Mouse (Mus musculus): ENCODE data around the gene Foxl1. TPM values are rescaled to one million over a fixed set of nuclear protein-coding genes. Genes with fewer than 3 reads are reported as not detected.

The Foxl1 gene
- polyA plus RNA-seq, 1 experiment from 2014 or later: 0.52 TPM

GRCm38 (mm10) chr8:121152394-121152793 is 24.7 kb downstream of the Foxl1 start:
- H3K4me3 ChIP-seq: no peak overlapping the region
- peaks cover 20% of the 10 kb centered on the region for H3K4me1 ChIP-seq
- H3K36me3 ChIP-seq: no peaks in the 10 kb centered on the region
- no peak overlapping the region for H3K9ac ChIP-seq
- H3K27ac ChIP-seq (replicated peaks): no peak overlapping the region
- H3K9me3 ChIP-seq: no peaks in the 10 kb centered on the region
- no peak for ATAC-seq (ENCODE audit: extremely low read depth, insufficient number of reproducible peaks, low FRiP score, low TSS enrichment)
- H3K4me2 ChIP-seq: peak overlapping the region; percentile 26
- WGBS: 20% methylated on average over 12 of the region's 12 CpGs
- H3K27me3 ChIP-seq (replicated peaks): peaks cover 5% of the 10 kb centered on the region; the same call in 1 of the 2 replicates

- WGBS: 79% methylated on average over 7 of the region's 7 CpGs
- no peak for ATAC-seq (ENCODE audit: extremely low read depth, insufficient number of reproducible peaks, low FRiP score, low TSS enrichment)
- Histone ChIP-seq H3K4me2 (no peak overlapping the region), H3K9me3 (no peaks in the 10 kb centered on the region), H3K9ac (0 out of 2 replicates have a peak overlapping the region, but pooled peaks have one; percentile 14), H3K4me1 (peaks cover 27% of the 10 kb centered on the region), H3K36me3 (no peaks in the 10 kb centered on the region), H3K27ac (replicated peaks) (no peak overlapping the region), H3K27me3 (replicated peaks) (peaks cover 5% of the 10 kb centered on the region; the same call in 1 of the 2 replicates), H3K4me3 (no peak overlapping the region)
These were observed 29.3 kb downstream of the Foxl1 start for GRCm38 (mm10) chr8:121156990-121157491.

GRCm38 (mm10) chr8:121158812-121159211 is 31.1 kb downstream of the Foxl1 start:
- Histone ChIP-seq H3K9me3 (no peaks in the 10 kb centered on the region), H3K4me3 (no peak overlapping the region), H3K27me3 (replicated peaks) (peaks cover 5% of the 10 kb centered on the region; the same call in 1 of the 2 replicates), H3K36me3 (no peaks in the 10 kb centered on the region), H3K4me2 (no peak overlapping the region), H3K4me1 (peaks cover 32% of the 10 kb centered on the region), H3K27ac (replicated peaks) (no peak overlapping the region), H3K9ac (peak overlapping the region; percentile 44; the same call in 1 of the 2 replicates)
- 39% methylated on average over 13 of the region's 13 CpGs for WGBS
- no peak for ATAC-seq (ENCODE audit: extremely low read depth, insufficient number of reproducible peaks, low FRiP score, low TSS enrichment)

- Histone ChIP-seq H3K4me1 (peaks cover 42% of the 10 kb centered on the region), H3K9ac (no peak overlapping the region), H3K36me3 (no peaks in the 10 kb centered on the region), H3K27ac (replicated peaks) (no peak overlapping the region), H3K4me2 (no peak overlapping the region), H3K27me3 (replicated peaks) (peaks cover 5% of the 10 kb centered on the region; the same call in 1 of the 2 replicates), H3K4me3 (no peak overlapping the region), H3K9me3 (no peaks in the 10 kb centered on the region)
- ATAC-seq (ENCODE audit: extremely low read depth, insufficient number of reproducible peaks, low FRiP score, low TSS enrichment): no peak
- 76% methylated on average over 5 of the region's 5 CpGs for WGBS
These were observed 33.7 kb downstream of the Foxl1 start for GRCm38 (mm10) chr8:121161437-121161836.

- no peak overlapping the region for H3K4me2 ChIP-seq
- no peak overlapping the region for H3K9ac ChIP-seq
- no peak for ATAC-seq (ENCODE audit: extremely low read depth, insufficient number of reproducible peaks, low FRiP score, low TSS enrichment)
- H3K4me1 ChIP-seq: peaks cover 38% of the 10 kb centered on the region
- H3K27me3 ChIP-seq (replicated peaks): peaks cover 5% of the 10 kb centered on the region; the same call in 1 of the 2 replicates
- no peaks in the 10 kb centered on the region for H3K36me3 ChIP-seq
- no peaks in the 10 kb centered on the region for H3K9me3 ChIP-seq
- H3K4me3 ChIP-seq: no peak overlapping the region
- WGBS: 57% methylated on average over 4 of the region's 4 CpGs
- H3K27ac ChIP-seq (replicated peaks): no peak overlapping the region
These were observed 34.7 kb downstream of the Foxl1 start for GRCm38 (mm10) chr8:121162413-121162812.

GRCm38 (mm10) chr8:121162906-121163695 is 35.4 kb downstream of the Foxl1 start:
- H3K9me3 ChIP-seq: no peaks in the 10 kb centered on the region
- H3K36me3 ChIP-seq: no peaks in the 10 kb centered on the region
- H3K4me1 ChIP-seq: peaks cover 37% of the 10 kb centered on the region
- H3K27ac ChIP-seq (replicated peaks): peak overlapping the region; percentile 66
- 48% methylated on average over 11 of the region's 11 CpGs for WGBS
- H3K4me2 ChIP-seq: no peak overlapping the region
- H3K9ac ChIP-seq: no peak overlapping the region
- H3K4me3 ChIP-seq: no peak overlapping the region
- H3K27me3 ChIP-seq (replicated peaks): peaks cover 5% of the 10 kb centered on the region; the same call in 1 of the 2 replicates
- no peak for ATAC-seq (ENCODE audit: extremely low read depth, insufficient number of reproducible peaks, low FRiP score, low TSS enrichment)

- H3K36me3 ChIP-seq: no peaks in the 10 kb centered on the region
- no peaks in the 10 kb centered on the region for H3K9me3 ChIP-seq
- peaks cover 35% of the 10 kb centered on the region for H3K4me1 ChIP-seq
- H3K27ac ChIP-seq (replicated peaks): peak overlapping the region; percentile 66
- 23% methylated on average over 8 of the region's 8 CpGs for WGBS
- H3K4me3 ChIP-seq: no peak overlapping the region
- H3K27me3 ChIP-seq (replicated peaks): peaks cover 5% of the 10 kb centered on the region; the same call in 1 of the 2 replicates
- peak; percentile 58; the same call in 1 of the 2 replicates for ATAC-seq (ENCODE audit: extremely low read depth, insufficient number of reproducible peaks, low FRiP score, low TSS enrichment)
- no peak overlapping the region for H3K4me2 ChIP-seq
- H3K9ac ChIP-seq: no peak overlapping the region
These were observed 36.3 kb downstream of the Foxl1 start for GRCm38 (mm10) chr8:121164017-121164469.

GRCm38 (mm10) chr8:121168033-121168432 is 40.3 kb downstream of the Foxl1 start:
- no peak overlapping the region for H3K4me3 ChIP-seq
- peaks cover 5% of the 10 kb centered on the region; the same call in 1 of the 2 replicates for H3K27me3 ChIP-seq (replicated peaks)
- WGBS: 45% methylated on average over 5 of the region's 5 CpGs
- peaks cover 62% of the 10 kb centered on the region for H3K4me1 ChIP-seq
- H3K27ac ChIP-seq (replicated peaks): no peak overlapping the region
- H3K9ac ChIP-seq: no peak overlapping the region
- H3K36me3 ChIP-seq: no peaks in the 10 kb centered on the region
- ATAC-seq (ENCODE audit: extremely low read depth, insufficient number of reproducible peaks, low FRiP score, low TSS enrichment): no peak
- H3K4me2 ChIP-seq: no peak overlapping the region
- H3K9me3 ChIP-seq: no peaks in the 10 kb centered on the region

- 28% methylated on average over 7 of the region's 7 CpGs for WGBS
- ATAC-seq (ENCODE audit: extremely low read depth, insufficient number of reproducible peaks, low FRiP score, low TSS enrichment): no peak
- H3K4me1 ChIP-seq: peaks cover 49% of the 10 kb centered on the region
- H3K9me3 ChIP-seq: no peaks in the 10 kb centered on the region
- H3K9ac ChIP-seq: no peak overlapping the region
- no peak overlapping the region for H3K4me3 ChIP-seq
- peak overlapping the region; percentile 87 for H3K27ac ChIP-seq (replicated peaks)
- H3K4me2 ChIP-seq: peak overlapping the region; percentile 50
- no peaks in the 10 kb centered on the region for H3K36me3 ChIP-seq
- peaks cover 5% of the 10 kb centered on the region; the same call in 1 of the 2 replicates for H3K27me3 ChIP-seq (replicated peaks)
These were observed 42.4 kb downstream of the Foxl1 start for GRCm38 (mm10) chr8:121170116-121170515.

- peaks cover 56% of the 10 kb centered on the region for H3K4me1 ChIP-seq
- H3K27me3 ChIP-seq (replicated peaks): no peaks in the 10 kb centered on the region
- H3K36me3 ChIP-seq: no peaks in the 10 kb centered on the region
- 27% methylated on average over 27 of the region's 27 CpGs for WGBS
- H3K4me2 ChIP-seq: peak overlapping the region; percentile 50
- peak overlapping the region; percentile 87 for H3K27ac ChIP-seq (replicated peaks)
- H3K4me3 ChIP-seq: peak overlapping the region; percentile 10; the same call in 1 of the 2 replicates
- H3K9me3 ChIP-seq: no peaks in the 10 kb centered on the region
- H3K9ac ChIP-seq: peak overlapping the region; percentile 8
- peak; percentile 23; the same call in 1 of the 2 replicates for ATAC-seq (ENCODE audit: extremely low read depth, insufficient number of reproducible peaks, low FRiP score, low TSS enrichment)
These were observed 43.1 kb downstream of the Foxl1 start for GRCm38 (mm10) chr8:121170626-121171552.

GRCm38 (mm10) chr8:121172567-121172966 is 44.8 kb downstream of the Foxl1 start:
- no peak overlapping the region for H3K4me3 ChIP-seq
- no peak overlapping the region for H3K4me2 ChIP-seq
- H3K9me3 ChIP-seq: no peaks in the 10 kb centered on the region
- ATAC-seq (ENCODE audit: extremely low read depth, insufficient number of reproducible peaks, low FRiP score, low TSS enrichment): no peak
- H3K36me3 ChIP-seq: no peaks in the 10 kb centered on the region
- H3K27me3 ChIP-seq (replicated peaks): peaks cover 2% of the 10 kb centered on the region; the same call in 1 of the 2 replicates
- H3K9ac ChIP-seq: no peak overlapping the region; the same call in 1 of the 2 replicates
- no peak overlapping the region for H3K27ac ChIP-seq (replicated peaks)
- H3K4me1 ChIP-seq: peaks cover 59% of the 10 kb centered on the region
- 56% methylated on average over 8 of the region's 8 CpGs for WGBS

Measured in heart, embryonic 13.5 days (tissue).